Mouse (Mus musculus) ZHBTc4 (cell line): ENCODE measurements around the gene Olah.

Source experiments
- DNase-seq: peaks from one replicate; pipeline ENCODE4 v3.0.0-alpha.2; 2011; ENCODE audit warnings: low read depth, low spot score

Gene Olah

GRCm38 (mm10) chr2:3353160-3353559 lies 43.9 kb downstream of the Olah start:
- DNase-seq, result no peak

- peak; percentile 52 for DNase-seq
Observed at GRCm38 (mm10) chr2:3348919-3349318, 48.1 kb downstream of the Olah start.

- DNase-seq, result no peak
Observed at GRCm38 (mm10) chr2:3348422-3348821, 48.6 kb downstream of the Olah start.

GRCm38 (mm10) chr2:3335611-3336301 lies 61.3 kb downstream of the Olah start, which contains the start of gene Acbd7:
Gene Acbd7, plus strand, starts transcription at chr2:3336168.
- DNase-seq, result peak; percentile 87

DNA sequence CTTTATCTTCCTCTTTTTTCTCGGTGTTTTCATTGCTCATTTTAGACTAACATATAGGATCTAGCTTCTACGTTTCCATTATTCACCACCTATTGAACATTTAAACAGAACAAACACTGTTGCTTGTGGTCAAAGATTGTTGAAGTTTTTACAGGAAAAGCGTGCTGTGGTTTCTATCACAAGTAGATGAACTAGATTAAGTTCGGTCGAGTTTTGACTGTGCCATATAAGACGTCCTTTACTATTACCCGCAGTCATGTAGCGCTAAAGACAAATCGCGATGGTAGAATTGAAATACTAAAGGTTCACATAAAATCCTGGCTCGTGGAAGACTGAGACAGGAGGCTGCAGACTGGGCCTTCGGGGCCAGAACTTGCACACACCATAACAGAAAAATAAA lies 63.2 kb downstream of the Olah start:
- no peak for DNase-seq

DNA sequence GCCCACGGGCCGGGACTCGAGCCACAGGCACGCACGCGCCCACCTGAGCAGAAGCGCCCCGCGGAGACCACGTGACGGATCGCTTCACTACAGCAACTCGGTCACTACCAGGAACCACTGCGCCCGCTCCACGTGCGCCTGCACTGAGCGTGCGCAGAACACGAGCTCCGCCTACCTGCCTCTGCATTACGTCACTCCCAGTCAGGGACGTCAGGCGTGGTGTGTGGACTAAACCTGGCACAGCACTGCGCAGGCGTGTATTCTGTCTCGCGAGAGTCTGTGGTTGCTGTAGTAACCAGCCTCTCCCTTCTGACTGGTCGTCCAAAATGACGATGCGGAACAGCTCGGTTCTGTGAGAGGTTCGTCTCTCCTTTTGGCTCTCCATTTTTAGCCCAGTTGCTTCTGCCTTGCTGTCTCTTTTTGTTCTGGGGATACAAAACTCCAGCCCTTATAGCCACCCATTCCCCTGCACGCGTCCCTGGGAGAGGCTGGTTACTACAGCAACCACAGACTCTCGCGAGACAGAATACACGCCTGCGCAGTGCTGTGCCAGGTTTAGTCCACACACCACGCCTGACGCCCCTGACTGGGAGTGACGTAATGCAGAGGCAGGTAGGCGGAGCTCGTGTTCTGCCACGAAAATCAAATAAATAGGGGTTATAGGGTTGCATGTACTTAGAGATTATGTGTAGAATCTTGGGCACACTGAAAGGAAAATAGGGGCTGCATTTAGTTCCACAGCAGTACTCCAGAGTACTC lies 64.3 kb downstream of the Olah start, which contains the start of gene Rpp38:
Gene Rpp38, minus strand, starts transcription at position 160 of the 759 bp plus-strand sequence.
- peak; percentile 99 for DNase-seq

- DNase-seq, result no peak
Observed at GRCm38 (mm10) chr2:3332056-3332455, 65.0 kb downstream of the Olah start.

DNA sequence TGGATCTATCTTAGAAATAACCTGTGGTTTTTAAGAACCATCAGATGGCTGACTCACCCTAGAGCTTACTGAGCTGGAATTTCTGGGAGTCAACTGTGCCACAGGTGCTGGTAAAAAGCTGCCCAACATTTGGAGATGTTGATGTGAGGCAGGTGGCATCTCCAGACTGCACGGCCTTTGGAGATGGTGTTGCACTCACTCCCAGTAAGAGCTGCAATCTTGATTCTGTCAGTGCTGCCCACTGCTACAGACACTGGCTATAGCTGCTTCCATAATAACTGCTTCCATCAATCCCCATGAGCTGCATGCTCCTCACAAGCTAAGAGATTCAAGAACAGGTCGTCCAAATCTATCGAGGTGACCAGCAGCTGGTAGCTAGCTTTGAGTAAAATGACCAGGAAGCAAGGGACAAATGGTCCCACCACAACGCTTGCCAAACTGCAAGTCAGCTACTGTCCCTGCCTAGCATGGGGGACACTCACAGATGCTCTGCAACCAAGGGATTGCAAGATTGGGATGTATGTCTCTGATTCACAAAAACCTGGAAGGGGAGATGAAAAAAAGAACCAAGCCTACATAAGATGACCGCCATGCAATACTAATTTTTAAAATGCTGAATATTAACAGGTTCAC lies 65.8 kb downstream of the Olah start:
- peak; percentile 5 for DNase-seq

DNA sequence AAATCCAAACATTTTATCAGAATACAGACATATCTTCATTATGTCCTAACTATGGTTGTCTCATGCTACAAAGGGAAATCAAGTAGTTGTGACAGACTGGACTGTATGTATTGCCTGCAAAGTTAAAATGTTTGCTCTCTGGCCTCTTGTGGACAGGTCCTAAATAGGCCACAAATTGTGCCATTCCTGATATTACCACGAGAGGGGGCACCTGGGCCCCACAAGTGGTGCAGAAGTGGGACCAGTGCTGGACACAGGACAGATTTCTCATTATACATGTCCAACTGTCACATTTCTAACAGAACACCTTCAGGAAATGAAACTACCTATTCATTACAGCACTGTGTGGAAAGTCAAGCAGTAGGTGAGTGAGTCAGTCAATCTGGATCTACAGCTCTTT lies 69.7 kb downstream of the Olah start:
- peak; percentile 71 for DNase-seq

DNA sequence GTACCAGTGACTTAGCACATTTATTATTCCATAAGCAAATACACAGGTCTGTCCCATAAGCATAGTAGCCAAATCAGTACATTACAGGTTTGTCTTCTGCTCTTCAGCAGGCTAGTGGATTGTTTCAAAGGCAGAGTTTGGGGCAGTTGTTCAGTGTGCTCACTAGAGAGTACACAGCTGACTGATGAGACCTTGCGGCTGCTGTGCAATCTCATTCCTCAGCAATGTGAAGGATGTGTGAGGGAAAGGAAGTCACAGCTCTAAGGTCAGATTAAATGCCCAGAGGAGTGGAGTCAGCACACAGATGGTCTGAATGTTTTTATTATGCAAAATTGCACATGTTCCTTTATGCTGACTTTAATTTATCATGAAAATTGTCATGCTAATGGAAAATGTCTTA lies 70.5 kb downstream of the Olah start:
- no peak for DNase-seq

DNA sequence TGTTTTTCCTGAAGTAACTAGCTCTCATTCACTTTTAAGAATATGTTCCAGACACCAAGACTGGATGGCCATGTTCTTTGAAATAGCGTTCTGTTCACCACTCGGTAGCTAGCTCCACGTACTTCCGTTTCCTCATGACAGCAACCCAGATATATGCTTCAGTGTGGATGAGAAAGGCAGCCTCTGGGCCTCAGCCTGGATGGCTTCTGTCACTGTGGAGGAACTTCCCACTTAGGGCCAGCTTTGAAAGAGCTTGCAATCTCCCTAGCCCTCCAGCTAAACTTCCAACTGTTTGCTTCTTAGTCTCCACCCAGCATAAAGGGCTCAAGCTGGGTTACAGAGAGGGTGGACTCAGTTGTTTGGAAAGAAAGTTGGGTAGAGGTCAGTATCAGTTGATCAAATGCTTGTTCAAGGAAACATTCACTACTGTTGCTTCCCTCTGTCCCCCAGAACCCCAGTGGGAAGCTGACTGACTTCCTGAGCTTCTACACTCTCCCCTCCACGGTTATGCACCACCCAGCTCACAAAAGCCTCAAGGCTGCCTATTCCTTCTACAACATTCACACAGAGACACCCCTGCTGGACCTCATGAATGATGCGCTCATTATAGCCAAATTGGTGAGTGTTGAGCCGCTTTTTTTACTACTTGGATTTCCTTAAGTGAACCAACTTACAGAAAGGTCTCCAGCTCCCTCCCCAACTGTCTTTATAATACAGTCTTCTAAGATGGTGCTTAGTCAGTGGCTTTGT lies 72.5 kb downstream of the Olah start:
- DNase-seq, result no peak

- no peak for DNase-seq
Observed at GRCm38 (mm10) chr2:3323132-3323531, 73.9 kb downstream of the Olah start.

GRCm38 (mm10) chr2:3305426-3306025 lies 91.5 kb downstream of the Olah start:
- no peak for DNase-seq

DNA sequence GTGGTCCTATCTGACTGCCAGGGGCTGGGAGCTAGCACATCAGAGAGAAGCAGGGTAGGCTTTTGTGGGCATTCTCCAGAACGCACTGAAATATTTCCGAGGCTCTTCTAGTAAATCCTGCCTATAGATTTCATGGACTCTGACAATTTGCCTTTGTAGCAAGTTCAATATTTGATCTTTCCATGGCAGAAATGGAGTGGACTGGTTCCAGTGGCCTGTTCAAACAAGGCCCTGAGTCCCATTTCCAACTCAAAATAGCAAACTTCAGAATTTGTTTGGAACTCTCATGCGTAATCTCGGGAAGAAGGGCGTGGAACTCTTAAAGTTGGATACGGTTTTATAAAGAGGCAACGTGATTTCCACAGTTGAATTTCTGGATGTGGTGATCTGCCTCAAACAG lies 101.2 kb downstream of the Olah start:
- DNase-seq, result no peak

- no peak for DNase-seq
Observed at GRCm38 (mm10) chr2:3292170-3292569, 104.8 kb downstream of the Olah start.
